Mouse (Mus musculus) lung, embryonic 14.5 days (tissue): ENCODE measurements around the gene Shb. TPM values are rescaled to one million over a fixed set of nuclear protein-coding genes. Genes with fewer than 3 reads are reported as not detected.
A peak's percentile ranks its signal among the peaks of the same experiment; 100 is the strongest.

ENCODE experiments used
- ATAC-seq: fragments of 200-750 bp; cut with Nextera tagmentation; 2 replicates; pipeline ENCODE4 v1.8.0; 2017; ENCODE audit warnings: mild to moderate bottlenecking, moderate TSS enrichment, moderate library complexity; ENCODE audit not compliant: insufficient read depth
- DNase-seq: peaks from one replicate; pipeline ENCODE4 v3.0.0-alpha.2; 2015
- H3K27ac ChIP-seq: fragments of 300-500 bp; sonication (generic); 2 replicates; pipeline ENCODE4 v1.5.1; 2014; ENCODE audit warnings: low read depth, mild to moderate bottlenecking, moderate library complexity
- H3K27me3 ChIP-seq: fragments of 300-500 bp; sonication (generic); 2 replicates; pipeline ENCODE4 v1.6.1; 2014; ENCODE audit warnings: low read length, control low read depth; ENCODE audit not compliant: insufficient read depth
- H3K36me3 ChIP-seq: fragments of 300-500 bp; sonication (generic); 2 replicates; pipeline ENCODE4 v1.6.1; 2014; ENCODE audit warnings: control low read depth; ENCODE audit not compliant: insufficient read depth
- H3K4me1 ChIP-seq: fragments of 300-500 bp; sonication (generic); 2 replicates; pipeline ENCODE4 v1.6.1; 2014; ENCODE audit warnings: antibody characterized with exemption, control low read depth; ENCODE audit not compliant: insufficient read depth
- H3K4me2 ChIP-seq: fragments of 300-500 bp; sonication (generic); 2 replicates; pipeline ENCODE4 v1.6.1; 2014; ENCODE audit warnings: mild to moderate bottlenecking
- H3K4me3 ChIP-seq: fragments of 300-500 bp; sonication (generic); 2 replicates; pipeline ENCODE4 v1.5.1; 2014; ENCODE audit warnings: low read depth, low read length
- H3K9ac ChIP-seq: fragments of 300-500 bp; sonication (generic); 2 replicates; pipeline ENCODE4 v1.6.1; 2014
- H3K9me3 ChIP-seq: fragments of 300-500 bp; sonication (generic); 2 replicates; pipeline ENCODE4 v1.6.1; 2016; ENCODE audit warnings: low read depth, low read length, control low read depth
- CTCF ChIP-seq: IDR thresholded peaks from 2 replicates; pipeline ENCODE4 v1.5.1; 2016; ENCODE audit warnings: antibody characterized with exemption, low read depth
- WGBS: fragments of 180-500 bp; shearing (Covaris S2); extraction: QIAGEN DNeasy Blood & Tissue Kit; methylation state at CpG from one replicate; pipeline ENCODE4 v1.1.7; 2014; 5-methylcytosine and 5-hydroxymethylcytosine counted together
- polyA plus RNA-seq: library from polyadenylated mRNA; unstranded; fragments of >200 nt; fragmentation: Nextera tagmentation; extraction: Ambion mirVana; gene quantifications from 2 replicates; pipeline ENCODE4 v1.2.1, GENCODE M21; 2014

The Shb gene
- polyA plus RNA-seq, 1 experiment from 2014 or later, result 10.6 TPM

DNA sequence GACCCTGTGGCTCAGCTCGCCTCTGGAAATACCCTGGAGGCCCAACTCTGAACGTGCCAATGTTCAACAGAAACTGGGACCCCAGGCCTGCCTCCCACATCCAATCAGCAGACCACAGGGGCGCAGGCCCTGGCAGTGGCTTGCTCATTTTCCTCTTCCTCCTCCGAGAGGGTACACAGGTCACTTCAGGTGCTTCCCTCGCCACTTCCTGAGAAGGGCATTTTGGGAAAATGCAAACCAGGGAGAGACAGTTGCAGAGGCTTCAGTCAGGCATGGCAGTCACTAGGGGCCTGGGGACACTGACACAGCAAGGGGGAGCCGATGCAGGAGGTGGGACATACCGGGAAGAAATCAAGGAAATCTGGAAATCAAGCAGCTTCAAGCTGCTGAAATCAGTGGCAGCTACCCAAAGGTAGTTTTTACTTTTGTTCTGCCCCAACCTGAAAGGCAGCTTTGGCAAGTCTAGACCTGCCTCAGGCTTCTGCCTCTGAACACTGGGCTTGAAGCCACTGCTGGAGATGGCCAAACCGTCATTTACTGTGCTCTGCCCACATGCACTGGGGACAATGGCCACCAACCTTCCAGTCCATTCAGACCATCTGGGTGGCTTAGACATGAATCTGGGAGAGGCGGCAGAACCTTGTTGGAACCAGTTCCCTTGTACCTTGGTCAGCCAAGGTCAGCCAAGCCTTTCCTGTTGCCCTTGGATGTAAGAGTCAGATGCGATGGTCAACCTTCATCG lies 110.6 kb downstream of the Shb start:
- Histone ChIP-seq H3K9me3 (no peaks in the 10 kb centered on the region), H3K27me3 (no peaks in the 10 kb centered on the region), H3K4me1 (peaks cover 21% of the 10 kb centered on the region), H3K36me3 (peaks cover 5% of the 10 kb centered on the region; the same call in 1 of the 2 replicates), H3K4me3 (no peak overlapping the region), H3K4me2 (no peak overlapping the region), H3K9ac (no peak overlapping the region), H3K27ac (0 out of 2 replicates have a peak overlapping the region, but pooled peaks have one; percentile 20)
- ATAC-seq (no peak), DNase-seq (no peak)
- WGBS, result 80% methylated on average over 11 of the region's 11 CpGs
- no peak for TF ChIP-seq CTCF

DNA sequence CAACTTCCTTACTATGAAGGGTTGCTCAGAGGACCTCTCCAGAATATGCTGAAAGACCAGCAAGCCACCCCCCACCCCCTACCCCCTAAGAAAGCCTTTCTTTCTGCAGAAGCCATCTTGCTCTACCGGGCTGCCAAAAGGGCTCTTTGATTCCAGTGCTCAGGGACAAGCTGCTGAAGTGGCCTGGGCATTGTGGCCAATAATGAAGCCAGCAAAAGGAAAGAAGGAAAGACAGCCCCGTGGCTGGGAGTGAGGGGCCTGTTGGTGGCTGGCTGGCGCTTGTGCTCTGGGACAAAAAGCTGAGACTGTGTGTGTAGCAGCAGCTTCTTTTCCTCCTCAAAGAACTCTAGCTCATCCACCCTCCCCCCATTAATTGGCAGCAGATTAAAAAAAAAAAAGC lies 111.5 kb downstream of the Shb start:
- H3K4me1 ChIP-seq, result peaks cover 21% of the 10 kb centered on the region
- H3K4me3 ChIP-seq, result no peak overlapping the region
- ATAC-seq (no peak), DNase-seq (peak; percentile 22)
- peak overlapping the region; percentile 1; the same call in 1 of the 2 replicates for H3K27ac ChIP-seq
- 54% methylated on average over 3 of the region's 3 CpGs for WGBS
- no peak for TF ChIP-seq CTCF
- no peaks in the 10 kb centered on the region for H3K27me3 ChIP-seq
- H3K4me2 ChIP-seq, result no peak overlapping the region
- H3K36me3 ChIP-seq, result peaks cover 5% of the 10 kb centered on the region; the same call in 1 of the 2 replicates
- H3K9ac ChIP-seq, result no peak overlapping the region
- no peaks in the 10 kb centered on the region for H3K9me3 ChIP-seq

DNA sequence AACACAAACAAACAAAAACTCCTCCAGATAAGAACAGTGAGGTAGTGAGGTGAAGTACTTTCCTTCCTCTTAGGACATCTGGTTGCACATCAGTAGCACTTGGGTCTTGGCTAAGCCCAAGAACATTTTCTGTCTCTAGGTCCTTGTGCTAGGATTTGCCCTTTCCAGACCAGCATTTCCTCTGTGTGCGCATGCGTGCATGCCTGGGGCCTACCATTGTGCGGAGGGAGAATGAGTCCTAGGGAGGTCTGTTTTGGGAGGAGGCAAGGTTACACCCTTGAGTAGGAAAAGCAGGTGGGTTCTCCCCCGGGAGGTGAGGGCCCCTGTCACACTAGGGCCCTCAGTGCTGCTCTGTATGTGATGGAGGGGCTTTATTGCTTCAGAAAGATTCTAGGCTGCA lies 113.2 kb downstream of the Shb start:
- whole genome bisulfite sequencing, result 87% methylated on average over 4 of the region's 4 CpGs
- Histone ChIP-seq H3K9ac (no peak overlapping the region), H3K36me3 (peaks cover 5% of the 10 kb centered on the region; the same call in 1 of the 2 replicates), H3K27ac (no peak overlapping the region), H3K9me3 (no peaks in the 10 kb centered on the region), H3K4me1 (peaks cover 19% of the 10 kb centered on the region), H3K4me2 (no peak overlapping the region), H3K4me3 (no peak overlapping the region), H3K27me3 (no peaks in the 10 kb centered on the region)
- no peak for TF ChIP-seq CTCF
- ATAC-seq, result no peak
- no peak for DNase-seq

DNA sequence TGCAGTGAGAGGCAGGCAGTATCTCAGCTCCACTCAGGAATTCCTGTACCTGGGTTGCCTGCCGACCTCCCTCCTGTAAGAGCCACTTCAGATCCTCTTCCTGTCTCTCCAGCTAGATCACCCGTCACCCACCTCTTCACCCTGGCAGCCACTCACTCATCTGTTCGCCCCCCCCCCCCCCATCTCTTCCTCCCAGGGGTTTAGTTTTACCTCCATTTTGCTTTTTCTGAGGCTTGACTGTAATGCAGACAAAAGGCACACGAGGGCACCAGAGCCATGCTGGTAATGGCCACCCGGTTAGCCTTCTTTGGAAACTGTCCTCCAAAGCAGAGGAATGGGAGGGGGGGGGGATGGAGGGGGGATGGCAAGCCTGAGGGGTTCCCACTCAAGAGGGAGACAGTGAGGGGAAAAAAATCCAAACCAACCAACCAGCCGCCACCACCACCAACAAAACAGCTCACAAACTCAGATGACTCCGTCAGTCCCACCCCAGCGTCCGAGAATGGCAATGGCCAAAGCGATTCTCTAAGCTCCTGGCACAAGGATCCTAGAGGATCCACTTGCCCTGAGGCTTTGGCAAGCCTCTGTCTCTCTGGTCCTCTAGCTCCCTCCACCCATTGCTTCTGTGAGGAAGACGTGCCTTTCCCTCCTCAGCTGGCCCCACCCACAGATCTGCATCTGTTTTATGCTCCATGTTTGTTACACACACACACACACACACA lies 113.9 kb downstream of the Shb start:
- peak; percentile 29; the same call in 1 of the 2 replicates for ATAC-seq
- no peaks in the 10 kb centered on the region for H3K27me3 ChIP-seq

DNA sequence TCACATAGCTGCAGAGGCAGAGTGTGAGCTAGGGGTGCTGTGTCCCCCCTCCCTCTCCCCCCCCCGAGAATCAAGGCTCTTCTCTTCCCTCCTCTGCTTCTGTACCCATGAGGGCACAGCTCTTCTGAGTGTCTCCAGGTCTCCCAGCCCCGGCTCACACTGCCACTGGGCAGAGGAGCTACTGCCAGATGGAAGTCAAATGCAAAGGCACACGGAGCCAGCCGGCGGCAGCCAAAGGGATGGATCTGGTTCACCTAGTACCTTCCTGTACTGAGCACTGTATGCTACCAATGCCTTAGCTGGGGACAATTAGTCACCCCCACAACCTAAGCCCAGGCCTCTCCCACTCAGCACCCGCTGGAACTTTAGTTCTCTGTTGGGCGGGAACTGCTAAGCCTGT lies 116.0 kb downstream of the Shb start:
- WGBS, result 55% methylated on average over 7 of the region's 7 CpGs
- ATAC-seq, result no peak
- no peak overlapping the region for H3K27ac ChIP-seq
- H3K4me2 ChIP-seq, result no peak overlapping the region
- no peak overlapping the region for H3K4me3 ChIP-seq
- no peak for DNase-seq
- peaks cover 10% of the 10 kb centered on the region for H3K4me1 ChIP-seq
- no peak overlapping the region for H3K9ac ChIP-seq
- H3K9me3 ChIP-seq, result no peaks in the 10 kb centered on the region
- no peaks in the 10 kb centered on the region for H3K27me3 ChIP-seq
- H3K36me3 ChIP-seq, result no peaks in the 10 kb centered on the region
- no peak for TF ChIP-seq CTCF

More for the DNA sequence above, 113.9 kb downstream of the Shb start:
- Histone ChIP-seq H3K9ac (no peak overlapping the region), H3K4me2 (peak overlapping the region; percentile 26), H3K27ac (no peak overlapping the region), H3K4me3 (no peak overlapping the region), H3K9me3 (no peaks in the 10 kb centered on the region), H3K36me3 (peaks cover 5% of the 10 kb centered on the region; the same call in 1 of the 2 replicates), H3K4me1 (peaks cover 13% of the 10 kb centered on the region)
- peak; percentile 89 for DNase-seq
- TF ChIP-seq CTCF, result peak; percentile 87
- 16% methylated on average over 10 of the region's 11 CpGs for WGBS

DNA sequence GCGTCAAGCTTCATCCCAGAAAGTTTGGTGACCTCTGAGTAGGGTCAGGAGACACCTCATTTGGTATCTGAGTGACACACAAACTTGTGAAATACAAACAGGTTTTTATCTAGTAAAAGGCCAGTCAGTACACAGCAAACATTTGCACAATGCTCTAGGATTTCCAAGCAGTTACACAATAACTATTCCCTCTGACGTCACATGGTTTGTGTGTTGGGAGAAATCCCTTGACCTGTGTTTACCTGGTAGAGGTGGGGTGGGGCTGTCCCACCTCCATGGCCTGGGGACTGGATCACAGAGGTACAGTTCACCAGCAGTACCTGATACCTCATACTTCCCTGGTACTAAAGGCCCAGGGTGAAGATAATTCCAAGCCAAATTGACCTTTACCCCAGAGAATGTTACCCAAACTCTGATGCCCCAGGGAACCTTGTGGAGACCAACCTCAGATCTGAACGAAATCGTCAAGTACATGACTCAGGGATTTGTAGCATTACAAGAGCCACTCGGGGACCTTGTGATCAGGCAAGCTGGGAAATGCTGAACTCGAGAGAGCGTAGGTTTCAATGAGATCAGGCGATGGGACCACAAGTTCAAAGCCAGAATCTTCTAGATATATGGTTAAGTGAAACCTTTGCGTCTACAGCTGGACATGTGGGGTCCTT lies 118.5 kb downstream of the Shb start:
- ATAC-seq, result no peak

More for the DNA sequence above, 118.5 kb downstream of the Shb start:
- H3K27ac ChIP-seq, result no peak overlapping the region
- no peaks in the 10 kb centered on the region for H3K36me3 ChIP-seq
- no peak for DNase-seq
- H3K4me1 ChIP-seq, result peaks cover 3% of the 10 kb centered on the region; the same call in 1 of the 2 replicates
- H3K27me3 ChIP-seq, result no peaks in the 10 kb centered on the region
- H3K9me3 ChIP-seq, result no peaks in the 10 kb centered on the region
- TF ChIP-seq CTCF, result no peak
- no peak overlapping the region for H3K4me2 ChIP-seq
- 64% methylated on average over 9 of the region's 9 CpGs for WGBS
- no peak overlapping the region for H3K9ac ChIP-seq
- H3K4me3 ChIP-seq, result no peak overlapping the region
